Mouse (Mus musculus): ENCODE measurements at regions not wholly inside any gene's neighbourhood (a gene's known extent, or its start where the extent isn't known, plus 50 kb on each side); places are given as distances from the start of the nearest gene placed in this dataset.

GRCm38 (mm10) chr8:80422190-80422589, 71.4 kb upstream of the Gypa start:
- no peak for DNase-seq

GRCm38 (mm10) chr8:80416121-80416520, 77.5 kb upstream of the Gypa start:
- no peak for DNase-seq

- no peak for DNase-seq
Observed at GRCm38 (mm10) chr8:80399594-80400207, 93.9 kb upstream of the Gypa start.

- DNase-seq, result no peak
Observed at GRCm38 (mm10) chr8:80395010-80395409, 98.6 kb upstream of the Gypa start.

- no peak for DNase-seq
Observed at GRCm38 (mm10) chr8:80393111-80393510, 100.5 kb upstream of the Gypa start.

- no peak for DNase-seq
Observed at GRCm38 (mm10) chr8:80369221-80369620, 124.4 kb upstream of the Gypa start.

- no peak for DNase-seq
Observed at GRCm38 (mm10) chr8:80364059-80364458, 129.5 kb upstream of the Gypa start.

- no peak for DNase-seq
Observed at GRCm38 (mm10) chr8:80343299-80343698, 150.3 kb upstream of the Gypa start.

GRCm38 (mm10) chr8:80337872-80338271, 155.7 kb upstream of the Gypa start:
- DNase-seq, result no peak

- DNase-seq, result no peak
Observed at GRCm38 (mm10) chr8:80328676-80329075, 164.9 kb upstream of the Gypa start.

- no peak for DNase-seq
Observed at GRCm38 (mm10) chr8:80325859-80326258, 167.7 kb upstream of the Gypa start.

- no peak for DNase-seq
Observed at GRCm38 (mm10) chr8:80325132-80325531, 168.4 kb upstream of the Gypa start.

GRCm38 (mm10) chr8:80318231-80318870, 175.2 kb upstream of the Gypa start:
- no peak for DNase-seq

GRCm38 (mm10) chr8:80315371-80315770, 178.2 kb upstream of the Gypa start:
- peak; percentile 56 to 75 for DNase-seq

GRCm38 (mm10) chr8:80314826-80315225, 178.8 kb upstream of the Gypa start:
- peak in 1 of 2 experiments; percentile 22 for DNase-seq

GRCm38 (mm10) chr8:80313883-80314635, 179.5 kb upstream of the Gypa start:
- no peak for DNase-seq

- DNase-seq, result no peak
Observed at GRCm38 (mm10) chr8:80307761-80308160, 185.8 kb upstream of the Gypa start.

GRCm38 (mm10) chr8:80298596-80298995, 195.0 kb upstream of the Gypa start:
- no peak for DNase-seq

GRCm38 (mm10) chr8:80290311-80290710, 203.3 kb upstream of the Gypa start:
- no peak for DNase-seq

- no peak for DNase-seq
Observed at GRCm38 (mm10) chr8:80289282-80289681, 204.3 kb upstream of the Gypa start.

GRCm38 (mm10) chr8:80268910-80269460, 211.2 kb upstream of the Hhip start:
- DNase-seq, result no peak

GRCm38 (mm10) chr8:80264915-80265314, 207.1 kb upstream of the Hhip start:
- no peak for DNase-seq

GRCm38 (mm10) chr8:80263468-80263945, 205.7 kb upstream of the Hhip start:
- DNase-seq, result no peak
